Mouse (Mus musculus) thymus, postnatal 25 days (tissue): ENCODE measurements around the gene Sit1.
A peak's percentile ranks its signal among the peaks of the same experiment; 100 is the strongest.

Experiments used
- DNase-seq: peaks from one replicate; pipeline ENCODE4 v3.0.0; 2022

Sit1 gene

DNA sequence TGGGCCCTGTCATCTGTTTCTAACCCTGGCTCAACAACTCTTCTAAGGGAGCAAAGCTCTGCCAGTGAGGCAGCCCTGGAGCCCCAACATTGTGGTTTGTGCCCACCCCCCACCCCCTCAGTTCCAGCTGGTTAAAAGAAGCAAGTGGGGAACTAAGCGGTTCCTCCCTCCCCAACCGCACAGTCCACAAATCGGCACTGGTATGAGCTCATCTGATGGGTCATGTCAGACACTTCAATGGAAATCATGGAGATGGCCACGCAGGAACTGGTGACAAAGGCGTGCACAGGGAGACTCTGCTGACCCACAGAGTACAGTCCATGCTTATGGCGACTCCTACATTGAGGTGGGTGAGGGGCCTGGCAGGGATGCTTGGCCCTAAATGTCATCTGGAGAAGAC, 17.6 kb downstream of the Sit1 start:
- no peak for DNase-seq

DNA sequence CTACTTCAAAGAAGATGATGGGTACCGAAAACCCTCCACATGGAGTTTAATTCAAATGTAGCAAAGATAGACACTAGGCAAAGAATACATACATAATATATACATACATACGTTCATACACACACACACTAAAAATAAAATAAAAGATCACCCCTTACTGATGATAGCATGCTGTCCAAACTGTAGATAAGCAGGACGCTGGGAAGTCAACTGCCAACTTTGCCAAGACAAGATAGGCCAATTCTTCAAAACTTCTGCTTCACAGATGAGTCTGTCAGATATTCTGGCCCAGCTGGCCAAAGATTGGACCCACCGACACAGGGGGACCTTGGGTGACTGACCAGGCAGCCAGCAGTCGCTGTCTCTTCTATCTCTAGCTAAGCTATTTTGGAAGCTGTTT, 20.4 kb downstream of the Sit1 start:
- no peak for DNase-seq

DNA sequence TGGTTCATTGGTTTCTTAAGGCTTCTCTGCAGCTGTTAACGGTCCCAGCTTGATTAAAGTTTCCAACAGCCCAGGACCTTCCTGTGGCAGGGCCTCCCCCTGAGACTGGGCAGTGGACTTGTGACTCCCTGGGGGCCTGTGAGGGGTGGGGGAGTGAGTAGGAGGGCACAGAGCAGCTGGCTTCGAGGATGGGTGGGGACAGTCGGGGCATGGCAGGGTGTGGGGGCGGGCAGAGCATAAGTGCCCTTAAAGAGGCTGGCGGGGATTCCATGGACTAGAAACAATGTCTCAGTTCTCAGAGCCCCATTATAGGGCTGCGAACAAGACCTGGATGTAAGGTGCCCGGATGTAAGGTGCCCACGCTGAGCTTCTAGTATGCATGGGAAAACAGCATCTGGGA, 26.4 kb downstream of the Sit1 start:
- DNase-seq: peak; percentile 45

DNA sequence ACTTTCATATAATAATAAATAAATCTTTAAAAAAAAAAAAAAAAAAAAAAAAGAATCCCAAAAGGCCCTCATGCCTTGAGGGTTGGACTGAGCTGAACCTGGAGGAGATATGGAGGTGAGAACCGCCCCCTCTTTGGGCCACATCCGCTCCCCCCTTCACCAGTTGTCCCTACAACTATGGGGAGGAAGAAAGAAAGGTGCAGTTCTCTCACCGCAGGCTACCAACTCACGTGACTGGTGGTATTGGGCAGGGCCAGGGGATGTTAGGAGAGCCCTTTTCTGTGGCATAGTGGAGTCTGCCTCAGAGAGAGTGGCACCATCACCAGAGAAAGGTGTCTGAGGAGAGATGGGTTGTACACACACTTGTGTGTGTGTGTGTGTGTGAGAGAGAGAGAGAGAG, 27.1 kb downstream of the Sit1 start:
- peak; percentile 74 for DNase-seq

DNA sequence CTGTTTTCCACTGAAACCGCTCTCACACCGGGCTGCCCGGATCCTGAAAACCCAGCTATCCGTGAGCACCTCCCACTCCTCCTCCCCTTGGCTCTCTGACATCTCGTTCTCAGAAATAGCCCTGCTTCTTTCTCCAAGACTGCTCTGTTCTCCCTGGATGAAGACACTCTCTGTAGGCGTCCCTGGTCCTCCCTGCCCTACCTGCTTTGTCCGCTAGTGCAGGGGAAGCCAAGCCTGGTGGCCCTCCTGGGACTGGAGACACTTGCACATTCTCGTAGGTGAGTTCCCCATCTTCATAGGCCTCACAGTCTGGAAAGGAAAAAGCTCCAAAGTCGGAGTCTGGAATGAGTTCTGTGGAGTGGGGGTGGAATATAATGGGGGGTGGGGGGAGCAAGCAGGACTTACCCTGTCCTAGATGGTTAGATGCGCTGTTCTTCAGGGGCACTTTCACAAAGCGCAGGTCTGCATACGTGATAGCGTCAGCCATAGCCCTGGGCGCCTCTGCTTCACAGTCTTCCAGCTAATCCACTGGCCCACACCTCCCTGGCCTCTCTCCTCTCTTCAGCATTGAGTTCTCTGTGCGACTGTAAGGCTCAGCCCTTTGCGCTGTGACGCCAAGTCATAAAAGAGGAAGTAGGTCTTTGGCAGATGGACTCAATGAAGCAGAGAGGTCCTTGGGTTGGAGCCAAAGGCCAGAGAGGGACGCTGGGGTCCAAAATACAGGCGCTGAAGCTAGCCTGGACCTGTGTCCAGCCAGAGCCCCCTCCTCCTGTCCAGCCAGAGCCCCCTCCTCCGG, 29.3 kb downstream of the Sit1 start, which contains the start of gene Cd72:
TSS of gene Cd72 (minus strand) at position 588 of the 796 bp plus-strand sequence.
- no peak for DNase-seq

DNA sequence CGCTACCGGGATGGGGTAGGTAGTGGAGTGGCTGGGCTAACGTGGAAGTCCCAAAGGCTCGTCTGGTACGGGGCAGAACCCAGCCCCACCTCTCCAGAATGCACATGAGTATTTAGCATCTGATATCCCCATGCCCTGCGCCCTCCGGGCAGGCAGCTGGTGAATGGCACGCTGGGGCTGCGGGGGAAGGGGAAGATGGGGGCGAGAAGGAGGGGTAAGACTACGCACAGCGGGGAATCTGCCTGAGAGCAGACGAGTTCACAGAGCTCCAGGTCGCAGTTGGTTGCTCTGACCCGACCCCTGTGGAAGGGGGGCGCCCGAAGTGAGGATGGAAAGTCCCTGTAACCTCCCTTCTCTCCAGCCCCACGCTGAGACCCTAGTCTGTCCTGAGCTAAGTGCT, 30.1 kb downstream of the Sit1 start:
- DNase-seq: peak; percentile 42

DNA sequence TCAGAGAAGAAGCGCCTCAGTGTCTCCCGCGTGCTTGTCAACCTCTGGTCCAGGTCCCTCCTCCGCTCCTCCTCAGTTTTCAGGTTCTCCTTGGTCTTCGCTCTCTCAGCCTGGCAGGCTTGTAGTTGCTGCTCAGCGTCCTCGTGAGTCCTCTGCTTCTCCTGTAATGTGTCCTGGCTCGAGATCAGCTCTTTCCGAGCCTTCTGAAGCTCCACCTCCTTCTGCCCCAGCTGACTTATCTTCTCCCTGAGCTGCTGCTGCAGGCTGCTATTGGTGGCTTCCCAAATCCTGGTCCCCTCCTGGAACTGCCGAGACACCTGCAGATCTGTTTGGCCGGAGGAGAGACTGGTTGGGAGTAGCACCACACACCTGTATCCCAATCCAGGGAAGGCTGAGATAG, 31.2 kb downstream of the Sit1 start:
- no peak for DNase-seq

DNA sequence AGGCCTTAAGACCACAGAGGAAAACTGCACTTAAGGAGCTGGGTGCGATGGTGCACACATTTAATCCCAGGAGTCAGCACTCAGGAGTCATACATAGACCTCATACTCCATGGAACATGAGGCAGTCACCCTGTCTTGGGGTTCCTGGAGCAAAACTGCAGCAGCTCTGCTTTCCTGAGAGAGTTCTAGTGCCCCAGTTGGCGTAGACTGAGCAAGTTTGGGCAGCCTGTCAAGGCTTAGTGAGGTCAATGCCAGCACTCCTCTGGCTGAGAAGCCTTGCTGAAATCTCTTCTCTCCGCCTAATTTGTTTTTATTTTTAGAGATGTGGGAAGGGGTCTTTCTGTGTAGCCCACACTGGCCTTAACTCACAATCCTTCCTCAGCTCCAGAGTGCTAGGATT, 35.0 kb downstream of the Sit1 start:
- DNase-seq: no peak

DNA sequence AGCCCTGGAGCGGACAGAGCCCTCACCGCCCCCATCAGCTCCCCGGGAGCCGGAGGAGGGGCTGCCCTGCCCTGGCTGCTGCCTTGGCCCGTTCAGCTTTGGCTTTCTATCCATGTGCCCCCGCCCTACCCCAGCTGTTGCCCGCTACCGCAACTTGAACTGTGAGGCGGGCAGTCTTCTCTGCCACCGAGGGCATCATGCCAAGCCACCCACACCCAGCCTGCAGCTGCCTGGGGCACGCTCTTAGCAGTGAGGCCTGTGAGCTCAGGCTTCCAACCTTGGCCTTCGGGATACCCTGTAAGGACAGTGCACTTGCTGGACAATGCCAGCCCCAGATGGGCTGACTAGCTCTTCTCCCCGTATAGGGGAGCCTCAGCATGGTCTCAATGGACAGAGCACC, 36.3 kb downstream of the Sit1 start:
- DNase-seq: no peak

DNA sequence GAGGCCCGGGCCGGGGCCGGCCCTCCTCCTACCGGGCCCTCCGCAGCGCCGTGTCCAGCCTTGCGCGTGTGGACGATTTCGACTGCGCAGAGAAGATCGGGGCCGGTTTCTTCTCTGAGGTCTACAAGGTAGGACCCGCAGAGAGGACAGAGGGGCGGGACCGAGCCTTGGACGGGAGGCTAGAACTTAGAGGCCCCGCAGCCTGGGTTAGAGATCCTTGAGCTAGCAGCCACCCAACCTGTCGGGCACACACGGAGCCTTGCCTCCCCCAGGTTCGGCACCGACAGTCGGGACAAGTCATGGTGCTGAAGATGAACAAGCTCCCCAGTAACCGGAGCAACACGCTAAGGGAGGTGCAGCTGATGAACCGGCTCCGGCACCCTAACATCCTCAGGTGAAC, 40.0 kb downstream of the Sit1 start:
- DNase-seq: peak; percentile 38

DNA sequence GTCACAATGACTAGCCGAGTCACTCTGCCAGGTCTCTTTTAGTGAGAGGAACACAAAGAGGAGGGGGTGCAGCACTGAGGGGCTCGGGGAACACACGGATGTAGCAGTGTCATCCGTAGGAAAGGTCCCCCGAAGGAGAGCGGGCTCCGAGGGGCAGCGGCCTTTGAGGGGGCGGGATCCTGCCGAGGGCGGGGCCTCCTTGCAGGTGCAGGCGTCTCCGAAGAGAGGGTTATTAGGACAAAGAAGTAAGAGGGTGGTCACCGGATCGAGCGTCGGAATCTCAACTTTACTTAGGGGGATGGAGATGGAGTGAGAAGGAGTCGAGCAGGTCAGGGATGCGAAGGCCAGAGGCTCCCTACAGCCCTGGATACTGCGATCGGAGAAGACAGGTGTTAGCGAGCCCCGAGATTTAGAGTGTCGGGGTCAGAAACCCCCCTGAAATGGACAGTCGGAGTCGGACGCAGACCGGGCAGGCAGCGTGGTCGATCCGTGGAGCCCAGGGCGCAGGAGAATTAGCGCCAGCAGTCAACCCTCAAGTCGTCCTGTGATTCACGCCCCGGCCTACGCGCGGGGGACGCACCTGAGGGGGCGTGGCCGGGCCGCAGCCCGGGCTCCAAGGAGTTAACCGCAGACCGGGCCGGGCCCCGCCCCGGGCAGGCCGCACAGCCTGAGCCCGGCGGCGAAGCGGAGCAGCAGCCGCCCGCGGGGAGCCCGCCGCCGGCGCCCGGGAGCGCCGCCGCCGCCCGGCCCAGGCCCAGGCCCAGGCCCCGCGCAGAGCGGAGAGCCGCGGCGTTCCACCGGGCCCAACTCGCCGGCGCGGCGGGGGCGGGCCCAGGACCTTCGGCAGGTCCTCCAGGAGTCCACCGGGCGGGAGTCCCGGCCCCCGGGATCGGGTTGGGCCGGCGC, 40.8 kb downstream of the Sit1 start:
- peak; percentile 72 for DNase-seq

DNA sequence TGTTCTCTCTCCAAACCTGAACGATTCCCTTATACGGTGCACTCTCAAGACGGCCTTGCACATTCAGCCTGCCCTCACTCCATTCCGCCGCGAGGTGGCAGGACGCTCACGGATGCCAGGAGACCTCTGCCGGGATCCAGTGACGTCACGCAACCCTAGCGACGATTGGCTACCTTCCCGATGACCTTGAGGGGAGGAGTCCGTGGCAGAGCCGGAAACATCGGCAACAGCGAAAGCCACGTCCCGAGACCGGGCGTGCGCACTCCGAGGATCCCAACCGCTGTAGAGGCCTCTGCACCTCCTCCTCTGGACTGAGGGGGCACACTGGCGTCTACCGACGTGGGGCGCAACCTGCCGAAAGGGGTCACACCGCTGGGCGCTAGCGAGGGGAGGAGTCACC, 41.5 kb downstream of the Sit1 start:
- peak; percentile 99 for DNase-seq

DNA sequence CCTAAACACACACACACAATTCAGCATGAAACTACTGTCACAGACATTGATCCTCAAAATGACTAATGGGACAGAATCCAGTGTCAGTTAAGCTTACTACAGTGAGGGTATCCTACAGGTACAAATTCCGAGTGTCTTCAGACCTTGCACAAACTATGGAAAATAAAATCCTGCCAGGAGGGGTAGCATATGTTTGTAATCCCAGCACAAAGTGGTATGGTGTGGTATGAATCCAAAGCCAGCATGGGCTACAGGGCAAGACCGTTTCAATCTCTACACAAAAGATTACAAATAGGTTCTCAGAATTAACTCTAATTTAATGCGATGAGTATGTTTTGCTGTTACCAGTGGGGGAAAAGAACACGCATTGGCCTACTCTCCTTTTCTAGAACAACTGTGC, 41.9 kb downstream of the Sit1 start, which contains the start of gene Tesk1:
TSS of gene Tesk1 (plus strand) at position 301 of the 400 bp plus-strand sequence.
- no peak for DNase-seq

DNA sequence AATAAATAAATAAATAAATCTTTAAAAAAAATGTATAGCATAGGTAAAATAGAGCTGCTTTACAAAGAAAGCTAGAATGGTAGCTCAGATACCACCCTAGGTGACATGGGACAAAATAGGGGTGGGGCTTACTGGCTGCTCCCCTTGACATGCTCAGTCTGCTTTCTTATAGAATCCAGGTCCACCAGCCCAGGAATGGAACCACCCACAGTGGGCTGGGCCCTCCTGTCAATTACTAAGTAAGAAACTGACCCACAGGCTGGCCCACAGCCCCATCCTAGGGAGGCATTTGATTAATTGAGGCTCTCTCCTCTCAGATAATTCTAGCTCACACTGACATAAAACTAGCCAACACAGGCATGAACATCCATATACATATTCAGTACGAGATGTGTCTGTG, 50.7 kb downstream of the Sit1 start:
- no peak for DNase-seq
